Mouse (Mus musculus) embryo, embryonic 10 days (tissue): Measurements from ENCODE around the gene Cacnb4.

ENCODE experiments used
- DNase-seq: peaks from one replicate; pipeline ENCODE4 v3.0.0-alpha.2; 2015; ENCODE audit warnings: low spot score

The Cacnb4 gene

DNA sequence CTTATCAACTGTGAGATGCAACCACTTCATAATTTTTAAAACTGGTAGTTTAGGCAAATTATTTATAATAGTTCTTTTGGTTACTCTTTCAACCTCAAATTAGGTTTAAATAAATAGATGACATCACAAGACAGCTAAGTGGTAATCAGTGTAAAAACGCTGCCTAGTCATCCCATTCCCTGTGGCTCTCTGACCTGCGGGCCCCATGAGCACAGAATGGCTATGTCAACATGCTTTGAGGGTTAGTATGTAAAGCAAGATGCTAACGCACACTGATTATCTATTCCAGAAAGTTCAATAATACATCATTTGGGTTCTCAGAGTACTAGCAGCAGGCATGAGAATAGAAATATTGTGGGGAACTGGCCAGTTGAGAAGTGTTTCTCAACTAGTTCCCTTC lies 108.5 kb downstream of the Cacnb4 start:
- DNase-seq: no peak

DNA sequence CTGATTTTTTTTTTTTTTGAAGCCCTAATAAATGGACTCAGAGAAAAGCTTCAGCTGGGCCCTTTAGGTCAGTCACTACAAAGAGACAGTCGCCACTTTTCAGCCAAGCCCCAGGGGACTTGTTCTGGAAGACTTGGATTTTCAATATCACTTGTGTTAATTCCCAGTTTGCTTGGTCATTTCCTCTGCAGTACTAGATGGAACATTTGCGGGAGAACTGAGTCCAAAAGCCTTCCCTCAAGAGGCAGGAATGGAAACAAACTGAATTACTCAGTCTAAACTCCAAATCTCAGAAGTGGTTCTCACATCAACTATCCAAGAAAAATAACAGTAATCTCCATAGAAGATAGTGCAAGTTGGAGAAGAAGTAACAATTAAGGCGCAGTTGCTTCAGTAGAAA lies 109.2 kb downstream of the Cacnb4 start:
- DNase-seq: no peak

GRCm38 (mm10) chr2:52563277-52563676 lies 113.4 kb downstream of the Cacnb4 start:
- no peak for DNase-seq

DNA sequence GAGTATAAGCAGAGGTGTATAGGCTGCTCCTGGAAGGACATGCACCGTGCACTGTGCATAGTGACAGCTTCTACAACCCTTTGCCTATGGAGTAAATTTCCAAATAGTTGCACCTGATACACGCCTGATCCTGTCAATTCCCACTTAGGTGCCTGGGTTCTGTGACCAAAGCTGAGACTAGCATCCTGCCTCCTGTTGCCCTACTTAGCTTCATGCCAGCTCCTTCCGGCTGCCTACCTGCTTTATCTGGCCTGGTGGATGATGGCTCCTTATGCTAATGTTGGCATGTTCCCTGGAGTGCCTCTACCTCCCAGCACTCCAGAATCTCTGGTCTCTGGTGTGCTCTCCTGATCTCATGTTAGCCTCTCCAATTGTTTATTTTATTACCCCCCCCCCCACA lies 114.3 kb downstream of the Cacnb4 start:
- no peak for DNase-seq

GRCm38 (mm10) chr2:52561137-52561536 lies 115.5 kb downstream of the Cacnb4 start:
- no peak for DNase-seq

DNA sequence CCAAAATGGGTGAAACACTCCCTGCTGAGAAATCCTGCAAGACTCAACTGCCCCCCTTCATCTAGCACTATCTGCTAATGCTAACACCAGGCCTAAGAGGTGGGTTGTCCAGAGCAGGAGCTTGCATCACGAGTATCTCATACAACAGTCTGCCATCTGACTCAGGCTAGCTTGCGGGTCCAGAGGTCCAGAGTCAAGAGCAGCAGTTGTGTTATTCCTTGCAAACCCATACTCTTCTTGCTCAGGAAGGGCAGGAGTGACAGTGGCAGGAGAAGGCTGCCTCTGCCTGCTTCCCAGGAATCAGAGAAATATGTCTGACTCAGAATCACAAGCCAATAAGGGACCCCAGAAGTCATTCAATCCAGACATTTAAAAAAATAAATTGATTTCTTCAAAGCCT lies 116.4 kb downstream of the Cacnb4 start:
- no peak for DNase-seq

GRCm38 (mm10) chr2:52558411-52558810 lies 118.2 kb downstream of the Cacnb4 start:
- DNase-seq: peak; percentile 47

- DNase-seq: no peak
These were observed 118.9 kb downstream of the Cacnb4 start for GRCm38 (mm10) chr2:52557503-52558275.

GRCm38 (mm10) chr2:52556961-52557326 lies 119.7 kb downstream of the Cacnb4 start:
- DNase-seq: no peak

- no peak for DNase-seq
These were observed 120.2 kb downstream of the Cacnb4 start for GRCm38 (mm10) chr2:52556298-52556960.

DNA sequence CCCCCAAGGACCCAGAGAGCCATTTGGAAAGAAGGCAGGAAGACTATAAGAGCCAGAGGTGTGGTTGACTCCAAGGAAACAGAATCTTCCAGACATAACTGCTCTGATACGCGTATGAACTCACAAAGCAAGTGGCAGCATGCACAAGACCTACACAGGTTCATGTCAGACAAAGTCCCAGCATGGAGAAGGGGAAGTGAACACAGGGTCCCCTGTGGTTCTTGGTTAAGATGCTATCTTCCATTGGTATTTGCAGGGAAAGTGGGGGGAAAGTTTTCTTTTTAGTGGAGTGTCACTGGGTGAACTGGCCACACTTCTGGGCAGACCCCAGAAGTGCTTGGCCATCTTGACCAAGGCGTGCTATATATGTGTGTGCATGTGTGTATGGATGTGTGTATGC lies 128.2 kb downstream of the Cacnb4 start:
- no peak for DNase-seq

- no peak for DNase-seq
These were observed 129.3 kb downstream of the Cacnb4 start for GRCm38 (mm10) chr2:52547331-52547730.

DNA sequence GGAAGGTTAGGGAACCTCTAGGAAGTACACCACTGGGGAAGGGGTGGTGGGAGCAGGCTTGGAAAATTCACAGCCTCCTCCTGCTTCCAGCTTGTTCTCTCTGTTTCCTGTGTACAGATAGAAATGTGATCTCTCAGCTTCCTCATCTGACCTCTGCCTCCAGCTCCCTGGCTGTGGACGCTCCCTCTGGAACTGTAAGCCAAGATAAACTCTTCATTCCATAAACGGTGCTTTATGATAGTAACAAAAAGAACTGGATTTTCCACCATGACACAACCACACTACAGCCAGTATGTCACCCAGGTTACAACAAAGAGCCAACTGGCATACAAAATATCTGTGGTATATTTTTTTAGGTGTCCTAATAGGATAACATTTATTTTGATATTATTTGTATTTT lies 132.1 kb downstream of the Cacnb4 start:
- no peak for DNase-seq

- no peak for DNase-seq
These were observed 135.6 kb downstream of the Cacnb4 start for GRCm38 (mm10) chr2:52541068-52541467.

- DNase-seq: no peak
These were observed 137.3 kb downstream of the Cacnb4 start for GRCm38 (mm10) chr2:52539318-52539717.

DNA sequence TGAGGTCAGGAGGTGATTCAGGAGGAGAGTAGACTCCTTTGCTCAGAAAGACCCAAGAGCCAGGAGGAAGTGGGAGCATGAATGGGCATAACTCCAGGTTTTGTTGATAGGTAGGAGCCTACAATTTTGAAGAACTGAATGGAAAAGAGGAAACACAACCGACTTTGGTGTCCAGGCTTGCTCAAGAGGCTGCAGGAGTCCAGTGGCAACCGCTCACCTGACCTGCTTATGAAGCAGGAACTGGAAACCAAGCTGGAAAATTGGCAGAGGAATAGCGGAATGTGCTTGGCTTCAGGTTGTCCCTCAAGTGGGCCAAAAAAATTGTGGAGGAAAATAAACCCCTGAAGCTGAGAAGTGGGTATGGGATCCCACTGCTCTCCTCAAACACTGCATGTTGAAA lies 139.0 kb downstream of the Cacnb4 start:
- no peak for DNase-seq

GRCm38 (mm10) chr2:52537155-52537554 lies 139.5 kb downstream of the Cacnb4 start:
- no peak for DNase-seq

DNA sequence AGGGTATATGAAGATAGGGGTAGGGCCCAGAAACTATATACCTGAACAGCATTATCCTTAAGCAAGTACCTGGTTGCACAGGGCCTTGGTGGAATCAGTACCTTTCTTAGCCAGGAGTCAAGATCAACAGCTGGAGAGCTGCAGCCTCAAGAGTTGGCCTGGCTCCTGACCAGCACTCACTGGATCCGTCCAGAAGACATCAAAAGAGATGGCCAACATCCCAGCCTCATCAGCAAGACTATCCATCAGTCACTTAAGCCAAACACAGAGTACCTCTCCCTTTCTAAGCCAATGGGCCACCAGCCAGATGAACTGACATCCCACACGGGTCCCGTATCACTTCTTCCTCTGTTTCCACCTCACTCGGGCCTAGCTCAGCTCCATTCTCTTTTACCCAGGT lies 140.1 kb downstream of the Cacnb4 start:
- no peak for DNase-seq

- DNase-seq: no peak
These were observed 142.9 kb downstream of the Cacnb4 start for GRCm38 (mm10) chr2:52533696-52534095.

- DNase-seq: no peak
These were observed 146.1 kb downstream of the Cacnb4 start for GRCm38 (mm10) chr2:52530521-52530920.

- no peak for DNase-seq
These were observed 147.4 kb downstream of the Cacnb4 start for GRCm38 (mm10) chr2:52529245-52529644.

DNA sequence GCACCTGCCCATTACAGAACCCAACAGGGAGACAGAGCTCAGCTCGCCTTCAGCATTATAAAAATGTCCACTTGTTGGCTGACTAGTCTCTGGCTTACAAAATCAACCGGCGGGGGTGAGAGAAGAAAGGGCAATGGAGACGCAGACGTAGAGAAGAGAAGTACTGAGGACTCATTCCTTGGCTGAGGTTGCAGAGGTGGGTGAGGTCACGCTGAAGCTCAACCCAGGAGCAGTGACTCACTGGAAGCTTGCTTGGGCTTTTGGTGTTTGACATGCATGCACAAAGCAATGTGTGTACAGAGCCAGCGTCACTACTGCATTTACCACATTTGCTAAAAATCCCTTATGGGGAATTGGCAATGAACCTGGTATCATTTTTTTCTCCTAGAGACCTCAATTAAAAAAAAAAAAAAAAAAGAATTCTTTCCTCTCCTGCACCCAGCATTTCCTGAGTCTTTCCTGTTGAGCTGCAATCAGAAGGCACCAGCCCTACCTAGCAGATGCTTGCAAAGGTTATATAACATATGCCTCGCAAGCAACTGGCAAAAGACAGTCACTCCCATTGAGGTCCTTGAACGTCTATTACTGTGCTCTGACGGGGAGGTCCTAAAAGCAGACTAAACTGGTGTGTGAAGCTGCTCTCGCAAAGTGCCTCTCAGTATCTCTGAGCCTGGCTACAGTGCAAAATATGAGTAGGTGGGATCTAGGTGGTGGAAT lies 150.6 kb downstream of the Cacnb4 start:
- DNase-seq: no peak

GRCm38 (mm10) chr2:52523056-52523715 lies 153.4 kb downstream of the Cacnb4 start:
- no peak for DNase-seq
